Mouse (Mus musculus): ENCODE data around the gene Agpat3.
A peak's percentile ranks its signal among the peaks of the same experiment; 100 is the strongest.

Gene Agpat3

GRCm38 (mm10) chr10:78247206-78247605, 105.1 kb downstream of the Agpat3 start:
- DNase-seq = no peak

GRCm38 (mm10) chr10:78246725-78247124, 105.6 kb downstream of the Agpat3 start:
- no peak for DNase-seq

- DNase-seq = no peak
Measured at GRCm38 (mm10) chr10:78245225-78245547, 107.1 kb downstream of the Agpat3 start.

- DNase-seq = peak; percentile 90
Measured at GRCm38 (mm10) chr10:78244438-78245224, 107.7 kb downstream of the Agpat3 start, which contains the start of gene Trappc10. Gene Trappc10 (minus strand): TSS chr10:78244641.

GRCm38 (mm10) chr10:78244058-78244437, 108.2 kb downstream of the Agpat3 start:
- peak; percentile 31 for DNase-seq

- DNase-seq = no peak
Measured at GRCm38 (mm10) chr10:78238926-78239325, 113.4 kb downstream of the Agpat3 start.

- peak; percentile 62 for DNase-seq
Measured at GRCm38 (mm10) chr10:78238297-78238696, 114.0 kb downstream of the Agpat3 start.

GRCm38 (mm10) chr10:78237809-78238208, 114.5 kb downstream of the Agpat3 start:
- no peak for DNase-seq

GRCm38 (mm10) chr10:78236885-78237629, 115.2 kb downstream of the Agpat3 start:
- DNase-seq = peak; percentile 29

GRCm38 (mm10) chr10:78233756-78234155, 118.5 kb downstream of the Agpat3 start:
- no peak for DNase-seq

- no peak for DNase-seq
Measured at GRCm38 (mm10) chr10:78233161-78233560, 119.1 kb downstream of the Agpat3 start.

- peak; percentile 31 for DNase-seq
Measured at GRCm38 (mm10) chr10:78232301-78232980, 119.8 kb downstream of the Agpat3 start.

GRCm38 (mm10) chr10:78228560-78228928, 123.7 kb downstream of the Agpat3 start:
- no peak for DNase-seq

GRCm38 (mm10) chr10:78227875-78228559, 124.3 kb downstream of the Agpat3 start:
- no peak for DNase-seq

- no peak for DNase-seq
Measured at GRCm38 (mm10) chr10:78224136-78224535, 128.2 kb downstream of the Agpat3 start.

GRCm38 (mm10) chr10:78222908-78223307, 129.4 kb downstream of the Agpat3 start:
- no peak for DNase-seq

GRCm38 (mm10) chr10:78221315-78221714, 131.0 kb downstream of the Agpat3 start:
- DNase-seq = peak; percentile 44

- DNase-seq = peak; percentile 34
Measured at GRCm38 (mm10) chr10:78219528-78219927, 132.8 kb downstream of the Agpat3 start.

Measured in right cerebral cortex, adult 18-20 months (tissue).